ENCODE assay signal across 8 mouse cellular contexts in the genomic region with DNA sequence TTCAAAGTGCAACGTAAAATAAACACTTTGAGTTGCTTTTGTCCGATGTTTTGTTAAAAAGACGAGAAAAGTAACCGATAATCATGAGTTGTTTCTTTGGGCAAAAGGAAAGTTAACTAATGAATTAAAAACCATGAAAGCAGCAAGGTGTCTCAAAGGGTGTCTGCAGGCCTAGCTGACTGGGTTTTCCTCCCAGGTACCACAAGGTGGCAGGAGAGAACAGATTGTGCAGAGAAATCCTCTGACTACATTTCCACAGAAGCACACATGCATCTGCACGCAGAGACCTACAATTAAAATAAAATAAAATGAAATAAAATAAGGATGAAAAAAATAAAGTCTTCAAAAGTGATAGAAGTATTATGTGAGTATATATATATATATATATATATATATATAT.
DNase-seq lines count a peak whose midpoint lies in the region; ATAC-seq and TF ChIP-seq lines count a peak whose summit lies in the region.

No protein-coding gene starts in this region.

- no peak overlapping the region for H3K9ac ChIP-seq in intestine, postnatal 0 days (ENCODE audit: low read depth, low read length)
- no peak overlapping the region for H3K9ac ChIP-seq in intestine, embryonic 16.5 days (ENCODE audit: low read depth, low read length)
- no peak overlapping the region for H3K9ac ChIP-seq in forebrain, embryonic 15.5 days (replicated peaks)
- H3K9ac ChIP-seq in limb, embryonic 14.5 days (ENCODE audit: low read depth, low read length, severe bottlenecking), result no peak overlapping the region

- H3K9me3 ChIP-seq in intestine, postnatal 0 days (ENCODE audit: control insufficient read depth), result no peaks in the 10 kb centered on the region
- H3K9me3 ChIP-seq in intestine, embryonic 16.5 days (ENCODE audit: control insufficient read depth, low read length), result no peaks in the 10 kb centered on the region
- H3K9me3 ChIP-seq in forebrain, embryonic 15.5 days, result no peaks in the 10 kb centered on the region
- no peaks in the 10 kb centered on the region for H3K9me3 ChIP-seq in limb, embryonic 14.5 days (ENCODE audit: control insufficient read depth, low read length)

- no peak for TF ChIP-seq POLR2A in limb, embryonic 14.5 days (IDR thresholded peaks at IDR 0.05; ENCODE audit: borderline replicate concordance, extremely low read depth, insufficient read depth, insufficient read length)

- H3K4me1 ChIP-seq in intestine, postnatal 0 days (replicated peaks; ENCODE audit: control insufficient read depth, insufficient read depth, low read length), result no peaks in the 10 kb centered on the region
- H3K4me1 ChIP-seq in intestine, embryonic 16.5 days (ENCODE audit: control insufficient read depth, insufficient read depth, low read length), result no peaks in the 10 kb centered on the region
- no peaks in the 10 kb centered on the region for H3K4me1 ChIP-seq in forebrain, embryonic 15.5 days
- H3K4me1 ChIP-seq in limb, embryonic 14.5 days (ENCODE audit: control insufficient read depth, insufficient read depth, low read length), result no peaks in the 10 kb centered on the region

- peak; percentile 50 for DNase-seq in NIH3T3 (ENCODE audit: low read depth)
- DNase-seq in limb, embryonic 14.5 days (ENCODE audit: low spot score), result peak; percentile 3
- DNase-seq in urinary bladder, adult 18-20 months (ENCODE audit: low spot score in 2 of 2), result no peak
- DNase-seq in cerebellum, adult 9-11 months, result no peak
- no peak for DNase-seq in gastrocnemius, adult 18-20 months (ENCODE audit: low spot score)

- no peak overlapping the region for H3K27ac ChIP-seq in intestine, postnatal 0 days (ENCODE audit: low read depth, low read length)
- H3K27ac ChIP-seq in intestine, embryonic 16.5 days (ENCODE audit: low read length), result no peak overlapping the region
- H3K27ac ChIP-seq in forebrain, embryonic 15.5 days (replicated peaks), result no peak overlapping the region
- no peak overlapping the region for H3K27ac ChIP-seq in limb, embryonic 14.5 days (replicated peaks; ENCODE audit: low read depth, low read length)

- no peak overlapping the region for H3K4me2 ChIP-seq in intestine, postnatal 0 days (replicated peaks; ENCODE audit: low read depth)
- H3K4me2 ChIP-seq in intestine, embryonic 16.5 days (ENCODE audit: low read depth, low read length), result no peak overlapping the region
- H3K4me2 ChIP-seq in forebrain, embryonic 15.5 days (replicated peaks), result no peak overlapping the region
- H3K4me2 ChIP-seq in limb, embryonic 14.5 days (replicated peaks; ENCODE audit: low read depth, low read length, severe bottlenecking), result no peak overlapping the region

- peak; percentile 65 for TF ChIP-seq CTCF in intestine, postnatal 0 days (IDR thresholded peaks at IDR 0.05; ENCODE audit: low read depth)

- no peaks in the 10 kb centered on the region for H3K27me3 ChIP-seq in intestine, postnatal 0 days (replicated peaks; ENCODE audit: control insufficient read depth, insufficient read depth, low read length)
- no peaks in the 10 kb centered on the region for H3K27me3 ChIP-seq in intestine, embryonic 16.5 days (replicated peaks; ENCODE audit: control insufficient read depth, insufficient read depth, low read length)
- H3K27me3 ChIP-seq in forebrain, embryonic 15.5 days, result no peaks in the 10 kb centered on the region
- no peaks in the 10 kb centered on the region for H3K27me3 ChIP-seq in limb, embryonic 14.5 days (ENCODE audit: control insufficient read depth, insufficient read depth, low read length)

- no peak for ATAC-seq in intestine, postnatal 0 days
- ATAC-seq in intestine, embryonic 16.5 days, result no peak
- peak; percentile 82 for ATAC-seq in forebrain, embryonic 15.5 days (replicated peaks)
- ATAC-seq in limb, embryonic 14.5 days (ENCODE audit: low FRiP score, low read depth), result no peak

- no peaks in the 10 kb centered on the region for H3K36me3 ChIP-seq in intestine, postnatal 0 days (ENCODE audit: control insufficient read depth, insufficient read depth)
- no peaks in the 10 kb centered on the region for H3K36me3 ChIP-seq in intestine, embryonic 16.5 days (ENCODE audit: control insufficient read depth, insufficient read depth, low read length)
- no peaks in the 10 kb centered on the region for H3K36me3 ChIP-seq in forebrain, embryonic 15.5 days
- no peaks in the 10 kb centered on the region for H3K36me3 ChIP-seq in limb, embryonic 14.5 days (ENCODE audit: control insufficient read depth, insufficient read depth, low read length)

- H3K4me3 ChIP-seq in intestine, postnatal 0 days (ENCODE audit: low read depth, low read length), result no peak overlapping the region
- H3K4me3 ChIP-seq in intestine, embryonic 16.5 days (ENCODE audit: low read length), result no peak overlapping the region
- no peak overlapping the region for H3K4me3 ChIP-seq in forebrain, embryonic 15.5 days
- H3K4me3 ChIP-seq in limb, embryonic 14.5 days (replicated peaks; ENCODE audit: low read length), result no peak overlapping the region

- WGBS in intestine, postnatal 0 days, result 48% methylated on average over 5 of the region's 5 CpGs
- 51% methylated on average over 5 of the region's 5 CpGs for WGBS in intestine, embryonic 16.5 days
- WGBS in forebrain, embryonic 15.5 days, result 47% methylated on average over 5 of the region's 5 CpGs
- 56% methylated on average over 5 of the region's 5 CpGs for WGBS in limb, embryonic 14.5 days

Comparison
In these comparisons a context has a peak if more than half of its experiments do, and no peak if none do; other contexts are left out.
1. DNase-seq: peak in NIH3T3 (single experiment) and limb, embryonic 14.5 days (single experiment); none in urinary bladder, adult 18-20 months (0 of 2), cerebellum, adult 9-11 months (single experiment) and gastrocnemius, adult 18-20 months (single experiment).